Mouse (Mus musculus) T-helper 17 cell (primary cell): ENCODE measurements around the gene Limk2.

Experiments used
- in situ Hi-C, 2 experiments: fragments of 300-600 bp; cut with MboI, MseI; formaldehyde crosslinking; loops; 1 replicate in 1 of 2; 2 replicates in 1 of 2; pipeline ENCODE4 v1.15.1; 2025; ENCODE audit warnings: high pct_unique_total_duplicates in 2 of 2

Limk2 gene

GRCm38 (mm10) chr11:3371599-3372295, 37.2 kb downstream of the Limk2 start:
- in situ Hi-C loops: no loop called here

DNA sequence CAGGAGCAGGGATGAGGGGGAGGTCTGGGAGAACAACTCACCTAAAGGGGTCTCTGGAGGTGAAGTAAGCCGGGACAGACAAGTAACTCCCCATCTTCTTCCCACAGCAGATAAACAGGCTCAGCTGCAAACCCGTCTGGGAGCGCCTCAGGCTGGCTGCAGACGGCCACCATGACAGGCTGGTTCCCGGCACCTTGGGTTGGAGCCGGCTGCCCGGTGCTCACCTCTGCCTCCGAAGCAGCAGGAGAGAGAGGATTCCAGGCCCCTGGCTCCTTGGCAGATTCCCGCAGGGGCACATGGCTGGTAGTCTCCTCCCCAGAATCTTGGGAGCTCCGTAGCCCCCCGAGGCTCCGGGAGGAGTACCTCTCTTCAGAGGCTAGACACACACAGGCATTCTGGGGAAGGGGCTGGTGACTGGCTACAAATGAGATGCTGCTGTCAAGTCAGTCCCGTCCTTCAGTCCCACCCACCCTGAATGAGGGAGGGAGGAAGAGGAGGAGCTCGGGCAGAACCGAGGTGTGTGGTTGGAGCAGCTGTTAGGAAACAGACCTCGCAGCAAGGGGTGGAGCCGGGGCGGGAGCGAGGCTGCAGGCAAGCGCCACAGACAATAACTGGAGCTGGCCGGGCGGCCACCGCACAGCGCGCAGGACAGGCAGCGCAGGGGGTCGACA, 37.9 kb downstream of the Limk2 start:
- in situ Hi-C loops: no loop called here

GRCm38 (mm10) chr11:3370162-3370561, 38.8 kb downstream of the Limk2 start:
- in situ Hi-C loops: no loop called here

GRCm38 (mm10) chr11:3369449-3369848, 39.5 kb downstream of the Limk2 start:
- in situ Hi-C loops: no loop called here

- in situ Hi-C loops: no loop called here
These were observed 40.0 kb downstream of the Limk2 start for GRCm38 (mm10) chr11:3368983-3369382.

GRCm38 (mm10) chr11:3366411-3366810, 42.6 kb downstream of the Limk2 start:
- in situ Hi-C loops: no loop called here

DNA sequence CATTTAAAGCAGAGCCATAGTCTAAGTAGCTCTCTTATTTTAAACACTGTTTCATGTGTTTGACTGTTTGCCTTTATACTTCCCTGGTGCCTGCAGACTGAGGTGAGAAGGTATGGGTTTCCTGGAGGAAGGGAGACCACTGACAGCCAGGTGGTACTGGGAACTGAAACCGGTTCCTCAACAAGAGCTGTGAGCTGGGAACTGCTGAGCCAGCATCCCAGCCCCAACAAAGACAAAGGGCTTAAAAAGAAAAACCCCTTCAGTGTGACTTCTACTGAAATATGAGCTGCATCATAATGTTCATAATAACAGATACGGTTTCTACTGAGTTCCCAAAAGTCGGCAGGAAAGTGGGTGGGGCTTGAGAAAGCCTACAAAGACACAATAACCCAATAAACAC, 46.1 kb downstream of the Limk2 start:
- in situ Hi-C loops: no loop called here

DNA sequence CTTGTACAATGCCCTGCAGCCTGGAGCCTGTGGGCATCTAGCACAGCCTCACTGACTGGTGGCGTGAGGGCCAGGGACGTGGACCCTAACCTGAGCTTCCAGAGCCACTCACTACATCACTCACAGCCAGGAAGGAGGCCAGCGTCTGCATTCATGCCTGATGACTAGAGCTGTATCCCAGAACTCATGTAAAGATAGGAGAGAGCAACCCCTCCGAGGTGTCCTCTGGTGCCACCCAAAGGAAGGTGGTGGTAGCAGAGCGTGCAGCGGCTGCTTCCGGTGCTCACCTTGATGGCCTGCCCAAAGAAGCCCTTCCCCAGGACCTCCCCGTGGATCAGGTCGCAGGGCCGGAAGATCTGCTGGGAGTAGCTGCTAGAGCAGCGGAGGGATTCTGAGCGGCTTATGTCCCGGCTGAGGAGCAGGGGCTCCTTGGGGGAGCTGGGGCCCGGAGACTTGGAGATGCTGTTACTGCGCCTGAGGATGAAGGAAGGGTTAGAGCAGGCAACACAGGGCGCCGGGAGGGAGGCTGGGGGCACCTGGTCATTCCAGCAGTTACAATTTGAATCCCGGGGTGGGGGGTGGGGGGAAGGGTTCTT, 55.9 kb downstream of the Limk2 start:
- in situ Hi-C loops: no loop called here

DNA sequence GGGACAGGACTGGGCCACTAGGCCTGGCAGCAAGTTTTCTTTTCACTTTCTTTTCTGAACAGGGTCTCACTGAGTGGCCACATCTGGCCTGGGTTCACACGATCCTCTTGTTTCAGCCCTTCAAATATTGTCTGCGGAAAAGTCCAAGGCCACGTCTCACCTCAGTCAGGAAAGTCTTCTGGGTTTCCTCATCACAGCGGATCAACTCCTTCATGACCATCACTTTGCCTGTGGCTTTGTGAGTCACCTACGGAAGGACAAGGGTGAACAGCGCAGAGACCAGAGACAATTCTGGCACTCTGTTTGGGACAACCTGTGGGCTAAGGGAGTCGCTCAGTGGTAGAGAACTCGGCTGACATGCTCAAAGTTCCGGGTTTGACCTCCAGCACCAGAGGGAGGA, 56.9 kb downstream of the Limk2 start:
- in situ Hi-C loops: no loop called here

GRCm38 (mm10) chr11:3349343-3349695, 59.7 kb downstream of the Limk2 start:
- in situ Hi-C loops: no loop called here

DNA sequence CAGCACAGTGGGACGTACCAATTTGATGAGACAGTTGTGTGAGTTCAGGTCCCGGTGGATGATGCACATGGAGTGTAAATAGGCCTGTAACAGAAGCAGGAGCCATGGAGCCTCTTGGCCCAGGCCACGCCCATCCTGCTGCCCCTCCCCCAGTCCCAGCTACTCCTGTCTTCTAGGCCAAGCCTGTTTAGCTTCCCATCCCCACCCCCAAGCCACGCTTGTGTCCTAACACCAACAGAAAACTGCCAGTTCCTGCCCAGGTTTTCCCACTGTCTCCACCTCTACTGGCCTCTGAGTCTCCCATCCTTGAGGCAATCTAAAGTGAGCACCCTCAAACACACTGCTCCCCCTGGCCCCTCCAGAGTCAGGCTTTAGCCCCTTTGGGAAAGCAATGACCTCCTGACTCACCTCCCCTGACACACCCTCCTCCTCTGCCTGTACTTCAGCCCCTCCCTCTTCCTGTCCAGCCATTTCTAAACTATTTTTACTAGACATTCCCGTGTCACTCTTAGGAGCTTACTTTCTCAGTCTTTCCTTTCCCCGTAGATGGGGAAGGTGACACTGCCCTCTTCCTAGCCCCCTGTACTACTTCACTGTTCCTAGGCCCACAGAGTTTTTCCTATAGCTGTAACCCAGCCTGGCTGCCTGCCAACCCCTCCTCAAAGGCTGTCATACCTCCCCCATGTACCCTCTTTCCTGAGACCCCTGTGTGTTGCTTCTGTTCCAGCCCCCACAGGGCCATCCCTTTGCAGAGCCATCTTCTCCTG, 60.2 kb downstream of the Limk2 start:
- in situ Hi-C loops: no loop called here

- in situ Hi-C loops: no loop called here
These were observed 61.2 kb downstream of the Limk2 start for GRCm38 (mm10) chr11:3347835-3348195.

DNA sequence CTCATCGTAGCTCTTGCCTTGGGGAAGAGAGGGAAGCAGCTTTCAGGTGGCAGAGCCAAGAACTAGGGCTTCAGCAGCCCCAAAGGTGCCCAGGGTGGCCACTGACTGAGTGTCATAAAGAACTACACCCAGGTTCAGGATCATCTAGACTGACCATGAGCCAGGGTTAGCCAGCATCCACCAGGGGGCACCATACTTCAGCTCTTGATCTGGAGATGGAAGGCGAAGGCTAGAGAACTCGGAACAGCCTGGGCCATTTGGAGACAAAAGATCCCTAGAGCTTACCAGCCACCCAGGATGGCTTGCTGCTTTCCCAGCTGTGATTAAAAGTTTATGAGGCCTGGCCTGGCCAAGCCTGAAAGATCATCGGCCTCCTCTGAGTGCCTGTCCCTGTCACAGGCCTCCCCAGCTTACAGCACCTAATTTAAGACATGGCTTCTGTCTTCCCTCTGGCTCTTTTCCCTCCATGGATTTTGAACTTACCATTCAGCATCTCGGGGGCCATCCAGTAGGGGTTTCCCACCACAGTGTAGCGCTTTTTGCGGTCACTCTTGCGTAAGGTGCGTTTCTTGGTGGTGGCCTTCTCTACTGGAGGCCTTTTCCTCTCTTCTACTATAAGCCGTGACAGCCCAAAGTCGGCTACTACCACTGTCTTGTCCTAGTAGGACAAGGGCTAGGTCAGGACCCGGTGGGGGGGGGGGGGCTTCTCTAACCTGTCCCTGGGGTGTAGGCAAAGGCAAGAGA, 61.7 kb downstream of the Limk2 start:
- in situ Hi-C loops: no loop called here

- in situ Hi-C loops: no loop called here
These were observed 62.6 kb downstream of the Limk2 start for GRCm38 (mm10) chr11:3346351-3346750.

GRCm38 (mm10) chr11:3344916-3345315, 64.1 kb downstream of the Limk2 start:
- in situ Hi-C loops: no loop called here

DNA sequence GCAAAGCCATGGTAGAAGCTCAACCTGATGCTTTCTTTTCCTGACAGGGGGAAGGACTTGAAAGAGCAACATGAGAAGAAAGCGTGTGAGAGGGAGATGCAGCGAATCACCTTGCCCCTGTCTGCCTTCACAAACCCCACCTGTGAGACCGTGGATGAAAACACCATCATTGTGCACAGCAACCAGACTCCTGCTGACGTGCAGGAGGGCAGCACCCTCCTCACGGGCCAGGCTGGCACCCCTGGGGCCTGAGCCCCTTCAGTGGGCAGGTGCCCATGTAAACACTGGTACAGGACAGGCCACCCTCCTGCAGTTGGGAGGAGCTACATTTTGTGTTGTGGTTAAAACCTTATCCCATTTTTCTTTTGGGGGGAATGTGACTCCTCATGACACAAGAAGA, 67.5 kb downstream of the Limk2 start:
- in situ Hi-C loops: no loop called here

- in situ Hi-C loops: no loop called here
These were observed 71.0 kb downstream of the Limk2 start for GRCm38 (mm10) chr11:3337961-3338360.

GRCm38 (mm10) chr11:3337173-3337955, 71.6 kb downstream of the Limk2 start:
- in situ Hi-C loops: no loop called here

GRCm38 (mm10) chr11:3336602-3337001, 72.4 kb downstream of the Limk2 start:
- in situ Hi-C loops: no loop called here

DNA sequence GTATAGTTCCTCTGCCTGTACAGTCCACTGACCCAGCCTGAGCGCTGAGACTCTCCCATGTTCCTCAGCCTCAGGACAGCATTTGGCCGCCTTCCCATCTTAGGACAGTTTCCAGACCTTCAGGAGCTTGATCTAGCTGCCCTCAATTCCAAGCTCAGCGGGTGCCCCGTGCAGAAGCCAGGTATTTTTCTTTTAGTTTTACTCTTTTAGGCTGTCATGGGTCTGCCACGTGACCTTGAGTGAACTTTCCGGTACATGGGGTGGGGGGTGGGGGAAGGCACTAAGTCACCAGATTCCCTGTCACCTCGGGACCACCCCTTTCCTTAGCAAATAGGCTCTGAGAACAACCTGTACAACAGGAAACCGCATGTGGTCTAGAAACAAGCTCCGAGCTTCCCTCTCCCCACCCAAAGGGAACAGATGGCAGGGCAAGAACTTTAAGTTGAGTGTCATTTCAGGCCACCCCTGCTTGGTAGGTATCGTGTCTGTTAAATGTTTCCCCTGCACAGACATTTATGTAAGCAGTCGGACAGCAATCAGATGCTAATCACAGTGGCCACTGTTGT, 73.3 kb downstream of the Limk2 start:
- in situ Hi-C loops: no loop called here
